Mouse (Mus musculus): Measurements from ENCODE around the gene Tmem199.

The Tmem199 gene

GRCm38 (mm10) chr11:78471326-78472103 lies 40.5 kb downstream of the Tmem199 start:
- no peak for DNase-seq

- no peak for DNase-seq
Measured at GRCm38 (mm10) chr11:78467932-78468331, 44.0 kb downstream of the Tmem199 start.

- DNase-seq, result no peak
Measured at GRCm38 (mm10) chr11:78467515-78467914, 44.5 kb downstream of the Tmem199 start.

GRCm38 (mm10) chr11:78466242-78466912 lies 45.6 kb downstream of the Tmem199 start:
- no peak for DNase-seq

GRCm38 (mm10) chr11:78465568-78466180 lies 46.3 kb downstream of the Tmem199 start, which contains the start of gene Slc46a1:
Gene Slc46a1 (plus strand): TSS chr11:78465697.
- DNase-seq, result peak; percentile 85

GRCm38 (mm10) chr11:78465116-78465515 lies 46.9 kb downstream of the Tmem199 start:
- DNase-seq, result peak; percentile 57

GRCm38 (mm10) chr11:78463286-78464036 lies 48.5 kb downstream of the Tmem199 start:
- no peak for DNase-seq

GRCm38 (mm10) chr11:78462669-78463068 lies 49.3 kb downstream of the Tmem199 start:
- no peak for DNase-seq

GRCm38 (mm10) chr11:78461894-78462293 lies 50.1 kb downstream of the Tmem199 start:
- no peak for DNase-seq

- DNase-seq, result no peak
Measured at GRCm38 (mm10) chr11:78458740-78459139, 53.2 kb downstream of the Tmem199 start.
